Mouse (Mus musculus): Measurements from ENCODE around the gene Sez6l. TPM values are rescaled to one million over a fixed set of nuclear protein-coding genes. Genes with fewer than 3 reads are reported as not detected.

The Sez6l gene
- polyA plus RNA-seq, 1 experiment: not detected

DNA sequence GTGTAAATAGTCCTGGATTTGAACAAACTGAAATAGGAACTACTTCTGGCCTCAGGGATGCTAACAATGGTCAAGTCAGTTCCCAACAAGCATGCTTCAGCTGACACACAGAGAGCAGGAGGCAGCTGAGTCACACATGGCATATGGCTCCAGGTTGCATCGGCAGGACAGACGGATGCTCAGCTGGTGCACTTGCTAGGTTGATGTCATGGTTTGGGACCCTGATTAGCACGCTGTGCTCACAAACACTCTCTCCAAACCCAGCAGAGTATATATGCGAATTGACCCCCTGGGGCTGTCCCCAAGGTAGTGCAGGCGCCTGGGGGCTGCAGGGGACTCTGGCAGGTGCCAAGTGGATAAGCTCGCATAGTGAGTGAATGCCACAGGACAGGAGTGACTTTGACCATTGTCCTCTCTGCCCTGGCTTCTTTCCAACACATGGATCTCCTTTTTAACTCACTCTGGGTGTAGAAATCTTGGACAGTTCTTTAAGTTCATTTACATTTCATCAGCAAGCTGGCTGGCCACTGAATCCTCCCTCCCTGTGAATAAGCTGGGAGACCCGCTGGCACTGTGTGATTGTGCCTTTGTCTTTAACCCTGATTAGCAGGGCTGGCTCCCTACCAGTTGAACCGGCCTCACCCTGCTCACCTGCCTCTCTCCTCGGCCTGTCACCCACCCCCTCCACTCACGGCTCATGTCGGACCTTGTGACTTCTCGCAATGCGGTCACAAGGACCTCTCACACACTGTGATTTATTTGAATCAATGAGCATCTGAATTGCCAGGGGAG is 91.9 kb downstream of the Sez6l start:
- Histone ChIP-seq H3K4me3 (replicated peaks) (no peak overlapping the region), H3K27me3 (ENCODE audit: control insufficient read depth) (peaks cover 25% of the 10 kb centered on the region), H3K9me3 (ENCODE audit: control insufficient read depth, low read length) (peaks cover 3% of the 10 kb centered on the region; the same call in 1 of the 2 replicates), H3K36me3 (ENCODE audit: control insufficient read depth) (no peaks in the 10 kb centered on the region), H3K4me1 (ENCODE audit: control insufficient read depth) (peaks cover 39% of the 10 kb centered on the region)
- TF ChIP-seq TAL1 (IDR thresholded peaks at IDR 0.05; ENCODE audit: low read length): no peak
- no peak for TF ChIP-seq GATA1 (IDR thresholded peaks at IDR 0.05; ENCODE audit: low read length)

DNA sequence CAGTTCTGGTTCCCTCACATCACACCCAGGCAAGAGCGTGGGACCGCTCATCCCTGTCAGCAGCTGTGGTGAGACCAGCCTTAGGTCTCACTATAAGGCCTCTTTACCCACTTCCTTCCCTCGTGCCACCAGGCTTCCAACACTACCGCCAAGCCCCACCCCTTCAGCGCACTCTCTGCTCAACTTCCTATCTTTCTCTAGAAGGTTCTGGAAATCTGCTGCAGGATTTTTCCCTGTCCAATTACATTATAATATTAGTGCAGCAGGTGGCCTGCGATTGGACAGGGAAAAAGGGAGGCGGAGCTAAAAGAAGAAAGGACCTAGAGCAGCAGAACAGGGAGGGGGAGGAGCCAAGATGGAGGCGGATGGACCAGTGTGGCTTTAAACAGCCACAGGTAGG is 94.0 kb downstream of the Sez6l start:
- peaks cover 26% of the 10 kb centered on the region for H3K27me3 ChIP-seq (ENCODE audit: control insufficient read depth)
- H3K4me1 ChIP-seq (ENCODE audit: control insufficient read depth): peaks cover 19% of the 10 kb centered on the region
- no peak for TF ChIP-seq GATA1 (IDR thresholded peaks at IDR 0.05; ENCODE audit: low read length)
- TF ChIP-seq TAL1 (IDR thresholded peaks at IDR 0.05; ENCODE audit: low read length): no peak
- H3K36me3 ChIP-seq (ENCODE audit: control insufficient read depth): no peaks in the 10 kb centered on the region
- no peaks in the 10 kb centered on the region for H3K9me3 ChIP-seq (ENCODE audit: control insufficient read depth, low read length)
- no peak overlapping the region for H3K4me3 ChIP-seq (replicated peaks)

GRCm38 (mm10) chr5:112482551-112482950 is 94.4 kb downstream of the Sez6l start:
- no peak for TF ChIP-seq GATA1 (IDR thresholded peaks at IDR 0.05; ENCODE audit: low read length)
- TF ChIP-seq TAL1 (IDR thresholded peaks at IDR 0.05; ENCODE audit: low read length): no peak
- Histone ChIP-seq H3K9me3 (ENCODE audit: control insufficient read depth, low read length) (no peaks in the 10 kb centered on the region), H3K4me1 (ENCODE audit: control insufficient read depth) (peaks cover 15% of the 10 kb centered on the region), H3K27me3 (ENCODE audit: control insufficient read depth) (peaks cover 27% of the 10 kb centered on the region), H3K4me3 (replicated peaks) (no peak overlapping the region), H3K36me3 (ENCODE audit: control insufficient read depth) (no peaks in the 10 kb centered on the region)

- peaks cover 27% of the 10 kb centered on the region for H3K27me3 ChIP-seq (ENCODE audit: control insufficient read depth)
- TF ChIP-seq TAL1 (IDR thresholded peaks at IDR 0.05; ENCODE audit: low read length) (no peak), GATA1 (IDR thresholded peaks at IDR 0.05; ENCODE audit: low read length) (no peak)
- no peak overlapping the region for H3K4me3 ChIP-seq (replicated peaks)
- H3K9me3 ChIP-seq (ENCODE audit: control insufficient read depth, low read length): no peaks in the 10 kb centered on the region
- no peaks in the 10 kb centered on the region for H3K36me3 ChIP-seq (ENCODE audit: control insufficient read depth)
- peaks cover 10% of the 10 kb centered on the region for H3K4me1 ChIP-seq (ENCODE audit: control insufficient read depth)
These were observed 95.0 kb downstream of the Sez6l start for GRCm38 (mm10) chr5:112481946-112482410.

- H3K27me3 ChIP-seq (ENCODE audit: control insufficient read depth): peaks cover 3% of the 10 kb centered on the region; the same call in 1 of the 2 replicates
These were observed 103.5 kb downstream of the Sez6l start for GRCm38 (mm10) chr5:112473453-112473852.

DNA sequence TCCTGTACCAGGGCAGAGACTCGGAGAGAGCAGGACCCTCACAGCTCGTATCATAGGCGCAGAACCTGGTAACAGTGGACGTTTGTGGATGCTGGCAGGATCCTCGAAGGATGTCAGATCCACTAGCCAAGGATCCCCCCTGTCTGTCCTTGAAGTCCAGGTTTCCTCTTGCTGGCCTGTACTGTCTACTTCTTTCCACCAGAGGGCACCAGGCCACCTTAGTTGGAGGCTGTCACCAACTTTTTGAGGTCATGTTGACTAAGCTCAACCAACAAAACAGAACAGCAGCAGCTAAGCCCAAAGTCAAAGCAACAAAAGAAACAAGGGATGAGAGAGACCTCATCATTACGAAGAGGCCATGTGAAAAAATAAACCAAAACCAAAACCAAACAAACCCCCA is 106.8 kb downstream of the Sez6l start:
- peaks cover 6% of the 10 kb centered on the region for H3K9me3 ChIP-seq (ENCODE audit: control insufficient read depth, low read length)
- TF ChIP-seq TAL1 (IDR thresholded peaks at IDR 0.05; ENCODE audit: low read length) (no peak), GATA1 (IDR thresholded peaks at IDR 0.05; ENCODE audit: low read length) (no peak)

More at GRCm38 (mm10) chr5:112473453-112473852, 103.5 kb downstream of the Sez6l start:
- H3K4me1 ChIP-seq (ENCODE audit: control insufficient read depth): peaks cover 4% of the 10 kb centered on the region
- TF ChIP-seq TAL1 (IDR thresholded peaks at IDR 0.05; ENCODE audit: low read length): no peak
- no peak for TF ChIP-seq GATA1 (IDR thresholded peaks at IDR 0.05; ENCODE audit: low read length)
- no peaks in the 10 kb centered on the region for H3K36me3 ChIP-seq (ENCODE audit: control insufficient read depth)
- no peak overlapping the region for H3K4me3 ChIP-seq (replicated peaks)
- H3K9me3 ChIP-seq (ENCODE audit: control insufficient read depth, low read length): peaks cover 6% of the 10 kb centered on the region

GRCm38 (mm10) chr5:112468986-112469581 is 107.9 kb downstream of the Sez6l start:
- Histone ChIP-seq H3K27me3 (ENCODE audit: control insufficient read depth) (no peaks in the 10 kb centered on the region; the same call in 1 of the 2 replicates), H3K4me1 (ENCODE audit: control insufficient read depth) (peaks cover 4% of the 10 kb centered on the region), H3K36me3 (ENCODE audit: control insufficient read depth) (no peaks in the 10 kb centered on the region), H3K4me3 (replicated peaks) (no peak overlapping the region), H3K9me3 (ENCODE audit: control insufficient read depth, low read length) (peaks cover 6% of the 10 kb centered on the region)
- TF ChIP-seq TAL1 (IDR thresholded peaks at IDR 0.05; ENCODE audit: low read length) (no peak), GATA1 (IDR thresholded peaks at IDR 0.05; ENCODE audit: low read length) (no peak)

More for the DNA sequence above, 106.8 kb downstream of the Sez6l start:
- Histone ChIP-seq H3K4me1 (ENCODE audit: control insufficient read depth) (peaks cover 4% of the 10 kb centered on the region), H3K36me3 (ENCODE audit: control insufficient read depth) (no peaks in the 10 kb centered on the region), H3K4me3 (replicated peaks) (no peak overlapping the region), H3K27me3 (ENCODE audit: control insufficient read depth) (no peaks in the 10 kb centered on the region; the same call in 1 of the 2 replicates)

GRCm38 (mm10) chr5:112466331-112466730 is 110.7 kb downstream of the Sez6l start:
- no peaks in the 10 kb centered on the region for H3K36me3 ChIP-seq (ENCODE audit: control insufficient read depth)
- no peak overlapping the region for H3K4me3 ChIP-seq (replicated peaks)
- H3K27me3 ChIP-seq (ENCODE audit: control insufficient read depth): no peaks in the 10 kb centered on the region; the same call in 1 of the 2 replicates
- peaks cover 6% of the 10 kb centered on the region for H3K9me3 ChIP-seq (ENCODE audit: control insufficient read depth, low read length)
- TF ChIP-seq GATA1 (IDR thresholded peaks at IDR 0.05; ENCODE audit: low read length): no peak
- TF ChIP-seq TAL1 (IDR thresholded peaks at IDR 0.05; ENCODE audit: low read length): no peak
- H3K4me1 ChIP-seq (ENCODE audit: control insufficient read depth): peaks cover 4% of the 10 kb centered on the region

- Histone ChIP-seq H3K9me3 (ENCODE audit: control insufficient read depth, low read length) (no peaks in the 10 kb centered on the region), H3K27me3 (ENCODE audit: control insufficient read depth) (no peaks in the 10 kb centered on the region; the same call in 1 of the 2 replicates), H3K4me3 (replicated peaks) (no peak overlapping the region), H3K36me3 (ENCODE audit: control insufficient read depth) (no peaks in the 10 kb centered on the region), H3K4me1 (ENCODE audit: control insufficient read depth) (no peaks in the 10 kb centered on the region)
- TF ChIP-seq TAL1 (IDR thresholded peaks at IDR 0.05; ENCODE audit: low read length): no peak
- no peak for TF ChIP-seq GATA1 (IDR thresholded peaks at IDR 0.05; ENCODE audit: low read length)
These were observed 117.1 kb downstream of the Sez6l start for GRCm38 (mm10) chr5:112459903-112460302.
